Mouse (Mus musculus) left cerebral cortex, postnatal 36 days (tissue): ENCODE data around the gene S100a6. TPM values are rescaled to one million over a fixed set of nuclear protein-coding genes. Genes with fewer than 3 reads are reported as not detected.

Experiments used
- DNase-seq, 2 experiments: peaks; one replicate each; pipeline ENCODE4 v3.0.0; 2021 to 2022; ENCODE audit warnings: low spot score in 2 of 2, mixed read lengths in 1 of 2
- intact Hi-C: fragments of 180-260 bp; cut with DNase I; formaldehyde crosslinking; loops from one replicate; pipeline ENCODE4 v1.15.1; 2025
- total RNA-seq, 2 experiments: library from RNA; stranded (reverse); gene quantifications; 2 replicates each; pipeline ENCODE4 v1.2.3; 2021

The S100a6 gene
- total RNA-seq, 2 experiments from 2014 or later, result 28.7 to 30.9 TPM

GRCm38 (mm10) chr3:90659364-90660044, 46.8 kb downstream of the S100a6 start:
- intact Hi-C loops, result no loop called here
- DNase-seq, result no peak

GRCm38 (mm10) chr3:90664219-90664618, 51.5 kb downstream of the S100a6 start:
- intact Hi-C loops, result no loop called here
- no peak for DNase-seq

- intact Hi-C loops, result loop anchor here (5.0 kb wide), 1 partner anchor 38 kb away; no protein-coding TSS in a partner anchor
- DNase-seq, result no peak
Measured at GRCm38 (mm10) chr3:90668846-90669245, 56.2 kb downstream of the S100a6 start, which contains the start of gene S100a8. Gene S100a8, plus strand, starts transcription at chr3:90668978.

Other genes starting within 250 kb of the S100a6 start
- 1 to 10 TPM; 4.8 to 6.2 TPM for gene Slc27a3, start 222.9 kb upstream of the S100a6 start, total RNA-seq
- 10 to 100 TPM; 57.6 to 70.1 TPM for gene Ints3, start 179.3 kb upstream of the S100a6 start, total RNA-seq
- gene Npr1, start 147.0 kb upstream of the S100a6 start, total RNA-seq, result 1 to 10 TPM; 2.5 to 4.2 TPM
- 10 to 100 TPM; 73.5 to 82.2 TPM for gene Ilf2, start 136.8 kb upstream of the S100a6 start, total RNA-seq
- gene Snapin, start 121.8 kb upstream of the S100a6 start, total RNA-seq, result 10 to 100 TPM; 52.8 to 54.7 TPM
- 100 to 1,000 TPM; 160 to 168 TPM for gene Chtop, start 103.4 kb upstream of the S100a6 start, total RNA-seq
- gene S100a1, start 98.5 kb upstream of the S100a6 start, total RNA-seq, result 100 to 1,000 TPM; 118 to 137 TPM
- gene S100a13, start 98.4 kb upstream of the S100a6 start, total RNA-seq, result 10 to 100 TPM; 20.9 to 21.8 TPM
- under 1 TPM; 0.34 to 0.44 TPM for gene S100a14, start 86.0 kb upstream of the S100a6 start, total RNA-seq
- gene S100a16, start 75.6 kb upstream of the S100a6 start, total RNA-seq, result 10 to 100 TPM; 79.4 to 89.8 TPM
- 1 to 10 TPM in 1 of 2 experiments, under 1 TPM in 1; 0.88 to 1.4 TPM for gene S100a3, start 52.3 kb upstream of the S100a6 start, total RNA-seq
- gene S100a2, start 22.6 kb upstream of the S100a6 start, total RNA-seq, result not detected
- not detected for gene Gm42674, start 11.0 kb upstream of the S100a6 start, total RNA-seq
- 1 to 10 TPM; 3.7 to 4.0 TPM for gene S100a4, start 9.1 kb upstream of the S100a6 start, total RNA-seq
- gene S100a5, start 4.4 kb upstream of the S100a6 start, total RNA-seq, result not detected
- gene S100a7a, start 41.1 kb downstream of the S100a6 start, total RNA-seq, result under 1 TPM; 0.57 to 0.59 TPM
- gene S100a8, start 56.1 kb downstream of the S100a6 start, total RNA-seq, result 1 to 10 TPM in 1 of 2 experiments, not detected in 1; 1.5 TPM
- gene S100a9, start 82.8 kb downstream of the S100a6 start, total RNA-seq, result not detected
- gene Pglyrp4, start 114.0 kb downstream of the S100a6 start, total RNA-seq, result not detected
- not detected for gene Gm5849, start 165.0 kb downstream of the S100a6 start, total RNA-seq